In the genomic region with DNA sequence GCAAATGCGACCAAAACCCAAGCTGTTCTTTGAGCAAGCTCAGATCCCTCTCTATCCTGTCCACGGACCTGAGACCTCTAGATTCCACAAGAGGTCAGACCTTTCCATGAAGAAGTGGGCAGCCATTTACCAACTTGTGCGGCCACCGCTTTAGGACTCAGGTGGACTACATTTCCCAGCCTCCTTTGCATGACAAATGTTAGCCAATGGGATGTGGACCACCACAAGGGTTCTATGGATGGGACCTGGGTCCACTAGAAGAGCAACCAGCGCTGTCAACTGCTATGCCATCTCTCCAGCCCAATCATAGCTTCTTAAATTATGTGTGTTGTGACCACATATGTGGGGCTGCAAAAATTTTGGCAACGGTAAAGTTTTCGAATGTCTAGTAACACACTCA, we compare ENCODE assay signal across 9 mouse cellular contexts. TPM values are rescaled to one million over a fixed set of nuclear protein-coding genes. Genes with fewer than 3 reads are reported as not detected.
DNase-seq lines count a peak whose midpoint lies in the region; ATAC-seq and TF ChIP-seq lines count a peak whose summit lies in the region.
"Had no signal": no experiment of that assay in that cellular context is flagged by ENCODE, and none has a peak within 500 bp of the region (broad histone marks: within the 10 kb centered on the region; RNA-seq: fewer than 3 reads in every experiment).

No protein-coding gene starts in this region.

- no peaks in the 10 kb centered on the region for H3K27me3 ChIP-seq in cerebellum, adult 2 months (ENCODE audit: control insufficient read depth, insufficient read depth, low read length)
- no peaks in the 10 kb centered on the region for H3K27me3 ChIP-seq in hindbrain, embryonic 15.5 days
- H3K27me3 ChIP-seq in myocyte (ENCODE audit: control insufficient read depth, insufficient read depth, insufficient read length), result peaks cover 12% of the 10 kb centered on the region
- peaks cover 2% of the 10 kb centered on the region; the same call in 1 of the 2 replicates for H3K27me3 ChIP-seq in heart, embryonic 11.5 days (ENCODE audit: control insufficient read depth, insufficient read depth, low read length)

- no peak overlapping the region for H3ac ChIP-seq in myocyte (ENCODE audit: control insufficient read depth, insufficient read length)

- H3K79me2 ChIP-seq in myocyte (ENCODE audit: control insufficient read depth, insufficient read depth), result no peaks in the 10 kb centered on the region

- H3K4me1 ChIP-seq in cerebellum, adult 2 months (ENCODE audit: control insufficient read depth, insufficient read depth, low read length), result no peaks in the 10 kb centered on the region
- H3K4me1 ChIP-seq in hindbrain, embryonic 15.5 days (replicated peaks), result peaks cover 11% of the 10 kb centered on the region
- H3K4me1 ChIP-seq in heart, embryonic 11.5 days (ENCODE audit: control insufficient read depth, insufficient read depth, low read length), result 0 out of 2 replicates have a peak, but pooled peaks cover 5% of the 10 kb centered on the region

- H3K9ac ChIP-seq in hindbrain, embryonic 15.5 days, result no peak overlapping the region
- no peak overlapping the region for H3K9ac ChIP-seq in heart, embryonic 11.5 days (ENCODE audit: low read depth, low read length)

- H3K4me2 ChIP-seq in hindbrain, embryonic 15.5 days, result peak overlapping the region; percentile 73; the same call in 1 of the 2 replicates
- H3K4me2 ChIP-seq in myocyte (ENCODE audit: low read depth), result no peak overlapping the region
- H3K4me2 ChIP-seq in heart, embryonic 11.5 days, result no peak overlapping the region

- no peak for TF ChIP-seq POLR2A in cerebellum, adult 2 months (IDR thresholded peaks at IDR 0.05; ENCODE audit: borderline replicate concordance, insufficient read depth, low read length)
- no peak for TF ChIP-seq POLR2A in myocyte (IDR thresholded peaks at IDR 0.05; ENCODE audit: insufficient read length, low read depth)

- no peaks in the 10 kb centered on the region for H3K36me3 ChIP-seq in hindbrain, embryonic 15.5 days
- no peaks in the 10 kb centered on the region for H3K36me3 ChIP-seq in myocyte (ENCODE audit: control insufficient read depth, insufficient read depth)
- H3K36me3 ChIP-seq in heart, embryonic 11.5 days (ENCODE audit: control insufficient read depth, insufficient read depth, low read length), result no peaks in the 10 kb centered on the region

- TF ChIP-seq CTCF in cerebellum, adult 2 months (IDR thresholded peaks at IDR 0.05; ENCODE audit: borderline replicate concordance, insufficient read depth, low read depth, low read length), result no peak

- ATAC-seq in hindbrain, embryonic 15.5 days (ENCODE audit: low FRiP score, low read depth), result peak; percentile 43; the same call in 1 of the 2 replicates
- ATAC-seq in heart, embryonic 11.5 days (replicated peaks; ENCODE audit: insufficient number of reproducible peaks, low FRiP score, low TSS enrichment), result no peak
- no peak for ATAC-seq in megakaryocyte-erythroid progenitor cell, adult 5-6 weeks (replicated peaks; ENCODE audit: low FRiP score, low TSS enrichment, poor library complexity, severe bottlenecking)

- no peak overlapping the region for H3K4me3 ChIP-seq in cerebellum, adult 2 months (replicated peaks; ENCODE audit: insufficient read depth, low read depth, low read length)
- H3K4me3 ChIP-seq in hindbrain, embryonic 15.5 days, result no peak overlapping the region
- peak overlapping the region; percentile 20 for H3K4me3 ChIP-seq in myocyte
- H3K4me3 ChIP-seq in heart, embryonic 11.5 days (ENCODE audit: low read depth, low read length), result no peak overlapping the region

- H3K9me3 ChIP-seq in hindbrain, embryonic 15.5 days, result no peaks in the 10 kb centered on the region
- H3K9me3 ChIP-seq in heart, embryonic 11.5 days (replicated peaks; ENCODE audit: control insufficient read depth, low read length), result no peaks in the 10 kb centered on the region

- peak; percentile 28 for DNase-seq in kidney, postnatal 10 days
- DNase-seq in kidney, adult 11 months, result no peak
- peak; percentile 43 to 73 for DNase-seq in cerebellum, adult 2 months
- no peak for DNase-seq in yolk sac, embryonic 10.5 days (ENCODE audit: low spot score)

- no peak overlapping the region for H3K27ac ChIP-seq in cerebellum, adult 2 months (ENCODE audit: insufficient read depth, low read length)
- no peak overlapping the region for H3K27ac ChIP-seq in hindbrain, embryonic 15.5 days (replicated peaks)
- H3K27ac ChIP-seq in heart, embryonic 11.5 days (ENCODE audit: low read depth, low read length), result no peak overlapping the region

- 74% methylated on average over 7 of the region's 7 CpGs for WGBS in cerebellum, adult 2 months
- 71% methylated on average over 7 of the region's 7 CpGs for WGBS in hindbrain, embryonic 15.5 days
- 47% methylated on average over 7 of the region's 7 CpGs for WGBS in heart, embryonic 11.5 days (ENCODE audit: insufficient replicate concordance)

TF ChIP-seq in myocyte, 11 proteins besides CTCF, POLR2A, EP300 and RAD21:
- TF ChIP-seq REST (IDR thresholded peaks at IDR 0.05; ENCODE audit: insufficient read depth, insufficient read length) (no peak), TCF12 (IDR thresholded peaks at IDR 0.05; ENCODE audit: insufficient read depth, poor library complexity, severe bottlenecking) (no peak)

RNA-seq across cellular contexts. Expression of a gene that starts 0.8 kb away (rescaled TPM):
- polyA plus RNA-seq in cerebellum, adult 2 months (2012; rRNA removed), result 29.2 and 30.1 TPM in 2 replicates
- 12.8 and 13.4 TPM in 2 replicates for polyA plus RNA-seq in hindbrain, embryonic 15.5 days (2015; fragmentation: Nextera tagmentation; extraction: Ambion mirVana)
- 9.7 TPM for polyA plus RNA-seq in myocyte (2012; fragmentation: generic; extraction: Trizol)
- 12.9 and 17.0 TPM in 2 replicates for polyA plus RNA-seq in heart, embryonic 11.5 days (2014; fragmentation: Nextera tagmentation; extraction: Ambion mirVana)
- total RNA-seq in megakaryocyte-erythroid progenitor cell, adult 5-6 weeks (2014; fragmentation: Nextera tagmentation), result 17.0 and 17.2 TPM in 2 replicates
- total RNA-seq in megakaryocyte-erythroid progenitor cell, adult 5-6 weeks (2017), result 7.8 and 8.3 TPM in 2 replicates

RNA-seq across cellular contexts. Expression of a gene that starts 34.7 kb away (rescaled TPM):
- 323 and 355 TPM in 2 replicates for polyA plus RNA-seq in cerebellum, adult 2 months (2012; rRNA removed)
- 317 and 323 TPM in 2 replicates for polyA plus RNA-seq in hindbrain, embryonic 15.5 days (2015; fragmentation: Nextera tagmentation; extraction: Ambion mirVana)
- 263 TPM for polyA plus RNA-seq in myocyte (2012; fragmentation: generic; extraction: Trizol)
- 420 and 433 TPM in 2 replicates for polyA plus RNA-seq in heart, embryonic 11.5 days (2014; fragmentation: Nextera tagmentation; extraction: Ambion mirVana)
- 150 and 174 TPM in 2 replicates for total RNA-seq in megakaryocyte-erythroid progenitor cell, adult 5-6 weeks (2014; fragmentation: Nextera tagmentation)
- total RNA-seq in megakaryocyte-erythroid progenitor cell, adult 5-6 weeks (2017), result 236 and 255 TPM in 2 replicates

RNA-seq across cellular contexts. Expression of a gene that starts 37.0 kb away (rescaled TPM):
- 259 and 273 TPM in 2 replicates for polyA plus RNA-seq in cerebellum, adult 2 months (2012; rRNA removed)
- 63.0 and 72.5 TPM in 2 replicates for polyA plus RNA-seq in hindbrain, embryonic 15.5 days (2015; fragmentation: Nextera tagmentation; extraction: Ambion mirVana)
- polyA plus RNA-seq in myocyte (2012; fragmentation: generic; extraction: Trizol), result 0.01 TPM
- polyA plus RNA-seq in heart, embryonic 11.5 days (2014; fragmentation: Nextera tagmentation; extraction: Ambion mirVana), result 0.19 and 0.72 TPM in 2 replicates
- total RNA-seq in megakaryocyte-erythroid progenitor cell, adult 5-6 weeks (2014; fragmentation: Nextera tagmentation), result not detected in 2 replicates
- total RNA-seq in megakaryocyte-erythroid progenitor cell, adult 5-6 weeks (2017), result not detected in 2 replicates
- total RNA-seq: hematopoietic stem cell, adult 5-6 weeks had no signal

Comparison
In these comparisons a context has a peak if more than half of its experiments do, and no peak if none do; other contexts are left out.
1. DNase-seq: peak in kidney, postnatal 10 days (single experiment) and cerebellum, adult 2 months (2 of 2); none in kidney, adult 11 months (single experiment) and yolk sac, embryonic 10.5 days (single experiment).
2. RNA of a gene that starts 37.0 kb away (polyA plus RNA-seq): 259 to 273 TPM in cerebellum, adult 2 months and 63.0 to 72.5 TPM in hindbrain, embryonic 15.5 days; 0.19 to 0.72 TPM in heart, embryonic 11.5 days and 0.01 TPM in myocyte (single experiment); every median in the first group is over 10 times any median in the second.